Mouse (Mus musculus) kidney, adult 8-10 months (tissue): ENCODE data around the gene Fkbp3.
A peak's percentile ranks its signal among the peaks of the same experiment; 100 is the strongest.
"Not testable (repeated sequence)": the region's sequence is repeated elsewhere in the genome, so short reads cannot be mapped to it uniquely, and the experiment has no call there.

Source experiments
- DNase-seq, 2 experiments: peaks; one replicate each; pipeline ENCODE4 v3.0.0; 2022

Fkbp3 gene

GRCm38 (mm10) chr12:65073611-65074178, at the start of gene Fkbp3:
Gene Fkbp3 (minus strand): TSS chr12:65074007.
- peak; percentile 97 to 98 for DNase-seq

- DNase-seq: no peak
These were observed 45.6 kb upstream of the Fkbp3 start for GRCm38 (mm10) chr12:65119451-65119850.

- no peak for DNase-seq
These were observed 45.2 kb upstream of the Fkbp3 start for GRCm38 (mm10) chr12:65118968-65119367.

GRCm38 (mm10) chr12:65114978-65115377, 41.2 kb upstream of the Fkbp3 start:
- not testable (repeated sequence) for DNase-seq

- DNase-seq: no peak
These were observed 40.1 kb upstream of the Fkbp3 start for GRCm38 (mm10) chr12:65113925-65114324.

- DNase-seq: no peak
These were observed 39.0 kb upstream of the Fkbp3 start for GRCm38 (mm10) chr12:65112811-65113210.

GRCm38 (mm10) chr12:65111503-65111902, 37.7 kb upstream of the Fkbp3 start:
- no peak for DNase-seq

- DNase-seq: no peak
These were observed 34.9 kb upstream of the Fkbp3 start for GRCm38 (mm10) chr12:65108746-65109145.

GRCm38 (mm10) chr12:65076906-65077305, 3.1 kb upstream of the Fkbp3 start:
- no peak for DNase-seq

GRCm38 (mm10) chr12:65075733-65076310, 2.0 kb upstream of the Fkbp3 start:
- peak in 1 of 2 experiments; percentile 24 for DNase-seq

GRCm38 (mm10) chr12:65075085-65075732, 1.4 kb upstream of the Fkbp3 start, which contains the start of gene Fancm:
Gene Fancm (plus strand): TSS chr12:65075603.
- peak; percentile 89 to 92 for DNase-seq

- no peak for DNase-seq
These were observed 844 bp upstream of the Fkbp3 start for GRCm38 (mm10) chr12:65074651-65075050.

- DNase-seq: no peak
These were observed 746 bp downstream of the Fkbp3 start for GRCm38 (mm10) chr12:65072911-65073610.

- DNase-seq: no peak
These were observed 5.4 kb downstream of the Fkbp3 start for GRCm38 (mm10) chr12:65068409-65068808.

GRCm38 (mm10) chr12:65066234-65066633, 7.6 kb downstream of the Fkbp3 start:
- no peak for DNase-seq

GRCm38 (mm10) chr12:65065241-65065640, 8.6 kb downstream of the Fkbp3 start:
- no peak for DNase-seq

- no peak for DNase-seq
These were observed 12.7 kb downstream of the Fkbp3 start for GRCm38 (mm10) chr12:65061082-65061481.

GRCm38 (mm10) chr12:65058203-65058602, 15.6 kb downstream of the Fkbp3 start:
- no peak for DNase-seq

- DNase-seq: no peak
These were observed 25.0 kb downstream of the Fkbp3 start for GRCm38 (mm10) chr12:65048799-65049198.

GRCm38 (mm10) chr12:65037546-65037937, 36.3 kb downstream of the Fkbp3 start:
- no peak for DNase-seq

- no peak for DNase-seq
These were observed 36.8 kb downstream of the Fkbp3 start for GRCm38 (mm10) chr12:65036892-65037545.

- peak; percentile 87 to 91 for DNase-seq
These were observed 37.5 kb downstream of the Fkbp3 start, which contains the start of gene Prpf39 for GRCm38 (mm10) chr12:65036190-65036870. Gene Prpf39 (plus strand): TSS chr12:65036333.

- DNase-seq: no peak
These were observed 38.0 kb downstream of the Fkbp3 start for GRCm38 (mm10) chr12:65035839-65036189.
